Mouse (Mus musculus): ENCODE data around the gene Slc7a7. TPM values are rescaled to one million over a fixed set of nuclear protein-coding genes. Genes with fewer than 3 reads are reported as not detected.

Slc7a7 gene
- total RNA-seq, 2 experiments from 2014 or later: 3.1 to 4.5 TPM

- DNase-seq (ENCODE audit: low spot score in 2 of 2): no peak
Measured at GRCm38 (mm10) chr14:54413877-54414700, 3.5 kb downstream of the Slc7a7 start.

- peak in 1 of 2 experiments; percentile 54 for DNase-seq (ENCODE audit: low spot score in 2 of 2)
Measured at GRCm38 (mm10) chr14:54412629-54413170, 4.9 kb downstream of the Slc7a7 start.

GRCm38 (mm10) chr14:54412000-54412576 lies 5.5 kb downstream of the Slc7a7 start:
- no peak for DNase-seq (ENCODE audit: low spot score in 2 of 2)

- no peak for DNase-seq (ENCODE audit: low spot score in 2 of 2)
Measured at GRCm38 (mm10) chr14:54409980-54410810, 7.4 kb downstream of the Slc7a7 start.

- no peak for DNase-seq (ENCODE audit: low spot score in 2 of 2)
Measured at GRCm38 (mm10) chr14:54409057-54409645, 8.4 kb downstream of the Slc7a7 start.

- no peak for DNase-seq (ENCODE audit: low spot score in 2 of 2)
Measured at GRCm38 (mm10) chr14:54408336-54409056, 9.1 kb downstream of the Slc7a7 start.

- no peak for DNase-seq (ENCODE audit: low spot score in 2 of 2)
Measured at GRCm38 (mm10) chr14:54401723-54402122, 15.9 kb downstream of the Slc7a7 start.

- DNase-seq (ENCODE audit: low spot score in 2 of 2): no peak
Measured at GRCm38 (mm10) chr14:54398921-54399382, 18.6 kb downstream of the Slc7a7 start.

- no peak for DNase-seq (ENCODE audit: low spot score in 2 of 2)
Measured at GRCm38 (mm10) chr14:54398528-54398916, 19.1 kb downstream of the Slc7a7 start.

- DNase-seq (ENCODE audit: low spot score in 2 of 2): no peak
Measured at GRCm38 (mm10) chr14:54397872-54398527, 19.6 kb downstream of the Slc7a7 start.

- DNase-seq (ENCODE audit: low spot score in 2 of 2): no peak
Measured at GRCm38 (mm10) chr14:54396685-54397084, 20.9 kb downstream of the Slc7a7 start.

GRCm38 (mm10) chr14:54394309-54394708 lies 23.3 kb downstream of the Slc7a7 start:
- no peak for DNase-seq (ENCODE audit: low spot score in 2 of 2)

GRCm38 (mm10) chr14:54393794-54394193 lies 23.8 kb downstream of the Slc7a7 start:
- no peak for DNase-seq (ENCODE audit: low spot score in 2 of 2)

GRCm38 (mm10) chr14:54390843-54391242 lies 26.7 kb downstream of the Slc7a7 start:
- no peak for DNase-seq (ENCODE audit: low spot score in 2 of 2)

- no peak for DNase-seq (ENCODE audit: low spot score in 2 of 2)
Measured at GRCm38 (mm10) chr14:54387546-54387945, 30.0 kb downstream of the Slc7a7 start.

GRCm38 (mm10) chr14:54385968-54386618 lies 31.5 kb downstream of the Slc7a7 start:
- no peak for DNase-seq (ENCODE audit: low spot score in 2 of 2)

GRCm38 (mm10) chr14:54384396-54384795 lies 33.2 kb downstream of the Slc7a7 start:
- DNase-seq (ENCODE audit: low spot score in 2 of 2): no peak

- DNase-seq (ENCODE audit: low spot score in 2 of 2): no peak
Measured at GRCm38 (mm10) chr14:54383355-54383771, 34.2 kb downstream of the Slc7a7 start.

GRCm38 (mm10) chr14:54382641-54383040 lies 34.9 kb downstream of the Slc7a7 start:
- DNase-seq (ENCODE audit: low spot score in 2 of 2): no peak
